Mouse (Mus musculus) cerebellum, postnatal 10 days (tissue): ENCODE results near the gene Slc24a5.
A peak's percentile ranks its signal among the peaks of the same experiment; 100 is the strongest.
"Not testable (repeated sequence)": the region's sequence is repeated elsewhere in the genome, so short reads cannot be mapped to it uniquely, and the experiment has no call there.

ENCODE experiments used
- DNase-seq, 2 experiments: peaks; one replicate each; pipeline ENCODE4 v3.0.0; 2021; ENCODE audit warnings: mixed read lengths in 2 of 2

Gene Slc24a5

GRCm38 (mm10) chr2:125067894-125068293, at the start of gene Slc24a5:
Gene Slc24a5, plus strand, starts transcription at chr2:125068124.
- DNase-seq, result no peak

GRCm38 (mm10) chr2:125024386-125024785, 43.5 kb upstream of the Slc24a5 start:
- DNase-seq, result no peak

GRCm38 (mm10) chr2:125026358-125027000, 41.4 kb upstream of the Slc24a5 start:
- peak in 1 of 2 experiments; percentile 12 for DNase-seq

- no peak for DNase-seq
Measured at GRCm38 (mm10) chr2:125030591-125030990, 37.3 kb upstream of the Slc24a5 start.

- DNase-seq, result peak; percentile 82
Measured at GRCm38 (mm10) chr2:125031111-125031510, 36.8 kb upstream of the Slc24a5 start.

- DNase-seq, result peak; percentile 77 to 86
Measured at GRCm38 (mm10) chr2:125031562-125032257, 36.2 kb upstream of the Slc24a5 start.

- peak; percentile 83 to 90 for DNase-seq
Measured at GRCm38 (mm10) chr2:125032258-125032973, 35.5 kb upstream of the Slc24a5 start.

- peak; percentile 35 to 46 for DNase-seq
Measured at GRCm38 (mm10) chr2:125033042-125033743, 34.7 kb upstream of the Slc24a5 start.

- peak in 1 of 2 experiments; percentile 16 for DNase-seq
Measured at GRCm38 (mm10) chr2:125055316-125055903, 12.5 kb upstream of the Slc24a5 start.

- peak; percentile 51 to 62 for DNase-seq
Measured at GRCm38 (mm10) chr2:125057250-125057815, 10.6 kb upstream of the Slc24a5 start.

- no peak for DNase-seq
Measured at GRCm38 (mm10) chr2:125061451-125061850, 6.5 kb upstream of the Slc24a5 start.

- no peak for DNase-seq
Measured at GRCm38 (mm10) chr2:125062944-125063343, 5.0 kb upstream of the Slc24a5 start.

- no peak for DNase-seq
Measured at GRCm38 (mm10) chr2:125067373-125067772, 551 bp upstream of the Slc24a5 start.

GRCm38 (mm10) chr2:125068696-125069095, 772 bp downstream of the Slc24a5 start:
- no peak for DNase-seq

GRCm38 (mm10) chr2:125073056-125073780, 5.3 kb downstream of the Slc24a5 start:
- DNase-seq, result no peak

GRCm38 (mm10) chr2:125083879-125084278, 16.0 kb downstream of the Slc24a5 start:
- DNase-seq, result no peak

GRCm38 (mm10) chr2:125088757-125089156, 20.8 kb downstream of the Slc24a5 start:
- DNase-seq, result no peak

GRCm38 (mm10) chr2:125092123-125092522, 24.2 kb downstream of the Slc24a5 start:
- DNase-seq, result not testable (repeated sequence)

- DNase-seq, result not testable (repeated sequence)
Measured at GRCm38 (mm10) chr2:125104491-125104890, 36.6 kb downstream of the Slc24a5 start.

- DNase-seq, result not testable (repeated sequence)
Measured at GRCm38 (mm10) chr2:125106536-125106935, 38.6 kb downstream of the Slc24a5 start.

- peak; percentile 28 to 29 for DNase-seq
Measured at GRCm38 (mm10) chr2:125119381-125120110, 51.6 kb downstream of the Slc24a5 start.
